Mouse (Mus musculus) B cell, adult 2 months (primary cell): Measurements from ENCODE around the gene Scaf4.
"Not testable (repeated sequence)": the region's sequence is repeated elsewhere in the genome, so short reads cannot be mapped to it uniquely, and the experiment has no call there.

ENCODE experiments used
- DNase-seq, 2 experiments: peaks; one replicate each; pipeline ENCODE4 v3.0.0; 2022

Scaf4 gene

DNA sequence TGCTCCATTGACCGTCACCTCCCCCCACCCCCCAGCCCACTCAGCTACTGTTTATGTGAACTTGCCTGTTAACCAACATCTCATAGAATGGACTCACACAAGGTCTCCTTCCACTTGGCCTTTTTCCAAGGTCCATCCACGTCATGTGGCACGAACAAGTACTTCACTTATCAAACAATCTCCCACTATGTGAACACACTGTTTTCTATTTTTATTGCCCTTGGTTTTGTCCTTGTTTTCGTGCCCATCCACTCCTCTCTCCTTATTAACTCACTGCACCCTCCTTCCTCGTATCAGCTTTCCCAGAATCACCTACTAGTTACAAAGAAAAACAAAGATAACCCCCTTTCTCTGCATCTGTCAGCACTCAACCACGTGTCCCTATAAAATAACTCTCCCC is 49.7 kb downstream of the Scaf4 start:
- no peak for DNase-seq

DNA sequence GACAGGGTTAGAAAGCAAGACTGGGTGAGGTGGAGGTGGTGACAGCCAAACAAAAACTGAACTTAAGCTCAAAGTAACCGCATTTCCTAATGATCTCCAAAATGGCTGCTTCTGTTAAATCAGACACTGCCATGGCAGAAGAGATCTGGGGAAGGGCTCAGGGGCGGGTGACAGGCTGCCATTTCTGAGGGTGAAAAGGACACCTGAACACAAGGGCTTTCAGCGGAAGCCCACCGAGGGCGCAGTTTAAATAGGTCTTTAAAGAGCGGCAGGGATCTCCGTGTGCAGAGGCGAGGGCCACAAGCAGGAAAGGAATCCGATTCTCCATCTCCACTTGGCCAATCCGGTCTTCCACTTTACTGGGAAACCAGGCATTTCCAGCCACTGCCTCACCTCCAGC is 50.6 kb downstream of the Scaf4 start:
- no peak for DNase-seq

DNA sequence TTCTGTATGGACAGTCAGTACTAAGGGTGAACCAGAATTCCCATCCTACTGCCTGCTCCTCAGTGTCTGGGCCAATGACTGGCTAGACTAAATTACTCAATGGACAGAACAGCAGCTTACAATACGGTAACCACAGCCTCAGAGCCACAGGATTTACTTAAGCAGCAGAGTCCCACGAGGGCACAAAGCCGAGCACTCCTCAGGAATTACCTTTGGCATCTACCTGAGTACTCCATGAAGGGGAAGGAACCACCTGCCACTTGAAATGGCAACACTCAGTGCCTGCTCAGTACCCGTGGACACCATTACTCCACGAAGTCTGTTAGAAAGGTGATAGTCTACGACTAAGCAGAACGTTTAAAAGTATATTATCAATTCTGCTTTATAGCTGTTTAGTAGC is 53.0 kb downstream of the Scaf4 start:
- DNase-seq: no peak

DNA sequence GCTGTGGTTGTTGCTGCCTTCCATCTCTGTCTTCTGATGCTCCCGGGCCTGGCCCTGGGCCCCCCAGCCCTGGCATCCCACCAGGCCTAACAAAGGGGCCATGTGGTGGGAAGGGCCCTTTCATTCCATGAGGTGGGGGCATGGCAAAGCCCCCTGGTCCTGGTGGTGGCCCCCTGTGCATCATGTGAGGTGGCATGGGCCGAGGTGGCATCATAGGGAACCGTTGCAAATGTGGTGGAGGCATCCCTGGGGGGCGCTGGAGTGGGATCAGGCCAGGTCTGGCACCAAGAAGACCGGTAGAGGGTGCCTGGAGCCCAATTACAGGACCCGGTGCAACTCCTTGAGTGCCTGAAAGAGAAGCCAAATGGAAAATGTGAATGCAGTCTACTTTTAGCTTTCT is 54.4 kb downstream of the Scaf4 start:
- DNase-seq: no peak

DNA sequence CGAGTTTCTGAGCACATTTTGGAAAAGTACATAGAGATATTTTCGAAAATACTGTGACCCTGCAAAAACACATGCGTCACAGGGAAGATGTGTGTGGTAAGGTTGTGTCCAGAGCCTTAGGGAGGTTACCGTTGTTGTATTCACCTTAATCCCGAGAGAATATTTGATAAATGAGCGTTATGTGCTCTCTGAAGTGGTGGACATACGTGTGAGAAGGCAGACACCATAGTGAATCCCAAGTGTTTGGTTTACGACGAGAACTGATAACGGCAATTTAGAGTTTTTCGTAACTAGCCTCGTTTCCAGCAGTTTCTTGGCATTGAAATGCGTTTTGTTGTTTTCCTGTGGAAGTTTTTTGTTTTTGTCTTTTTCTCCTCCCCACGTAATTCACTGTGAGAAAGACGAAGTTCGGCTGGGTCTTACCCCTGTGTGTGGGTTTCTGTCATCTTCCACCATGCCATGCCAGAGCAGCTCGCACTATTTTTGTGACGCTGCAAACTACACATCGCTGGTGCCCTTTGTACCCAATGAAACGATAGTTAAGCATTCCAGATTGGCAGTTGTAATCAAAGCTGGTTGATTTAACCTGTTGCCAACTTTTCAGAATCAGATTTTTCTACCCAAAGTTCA is 62.7 kb downstream of the Scaf4 start:
- peak; percentile 17 to 18 for DNase-seq

DNA sequence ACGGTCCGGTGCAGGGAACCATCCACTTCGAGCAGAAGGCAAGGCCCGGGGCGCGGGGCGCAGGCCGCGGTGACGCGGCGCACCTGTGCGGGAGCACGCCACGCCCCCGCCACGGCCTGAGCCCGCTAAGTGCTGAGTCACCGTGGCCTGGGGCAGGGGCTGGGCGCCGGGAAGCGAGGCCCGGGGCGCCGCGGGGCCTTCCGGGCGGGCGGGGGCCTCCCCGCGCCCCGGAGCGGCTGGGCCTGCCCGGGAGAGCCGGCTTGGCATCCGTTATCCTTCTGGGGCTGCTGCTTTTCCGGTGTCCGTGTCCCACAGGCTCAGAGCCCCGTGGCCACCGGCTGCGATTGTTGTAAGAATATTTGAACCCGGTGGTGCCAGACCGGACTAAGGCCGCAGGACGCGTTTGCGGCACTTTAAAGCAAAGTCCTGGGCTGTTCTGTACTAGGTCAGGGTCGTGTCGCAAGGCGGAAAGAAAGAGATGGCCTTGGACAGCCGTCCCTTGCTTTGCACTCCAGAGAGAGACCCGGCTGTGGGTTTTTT is 63.3 kb downstream of the Scaf4 start:
- DNase-seq: no peak

DNA sequence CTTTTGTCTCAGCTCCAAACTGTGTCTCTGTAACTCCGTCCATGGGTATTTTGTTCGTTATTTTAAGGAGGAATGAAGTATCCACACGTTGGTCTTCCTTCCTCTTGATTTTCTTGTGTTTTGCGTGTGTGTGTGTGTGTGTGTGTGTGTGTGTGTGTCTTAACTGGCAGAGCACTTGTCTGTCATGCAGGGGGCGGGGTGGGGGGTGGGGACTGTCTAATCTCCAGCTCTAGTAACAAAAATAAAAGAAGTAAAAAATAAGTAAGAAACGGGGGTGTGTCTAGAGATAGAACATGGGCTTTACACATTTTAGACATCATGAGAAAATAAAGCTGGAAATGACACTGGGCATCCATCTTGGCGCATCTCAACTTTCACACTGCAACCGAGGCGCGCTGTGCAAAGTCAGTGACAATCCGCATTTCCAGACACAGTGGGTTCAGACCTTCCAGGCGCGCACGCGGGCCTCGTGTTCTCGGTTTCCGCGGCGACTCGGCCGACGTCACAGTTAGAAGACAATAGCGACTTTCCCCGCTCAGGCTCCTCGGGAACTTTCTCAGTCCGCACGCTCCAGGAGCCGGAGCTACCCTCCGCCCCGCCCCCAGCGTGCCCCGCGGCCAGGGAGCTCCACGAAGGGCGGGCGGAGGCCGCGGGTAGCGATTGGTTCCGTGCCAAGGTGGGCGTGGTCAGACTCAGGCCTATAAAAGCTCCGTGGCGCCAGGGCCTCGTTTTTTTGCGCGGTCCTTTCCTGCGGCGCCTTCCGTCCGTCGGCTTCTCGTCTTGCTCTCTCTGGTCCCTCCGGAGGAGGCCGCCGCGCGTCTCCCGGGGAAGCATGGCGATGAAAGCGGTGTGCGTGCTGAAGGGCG is 64.0 kb downstream of the Scaf4 start, which contains the start of gene Sod1:
Gene Sod1, plus strand, starts transcription at position 729 of the 866 bp plus-strand sequence.
- peak; percentile 98 for DNase-seq

DNA sequence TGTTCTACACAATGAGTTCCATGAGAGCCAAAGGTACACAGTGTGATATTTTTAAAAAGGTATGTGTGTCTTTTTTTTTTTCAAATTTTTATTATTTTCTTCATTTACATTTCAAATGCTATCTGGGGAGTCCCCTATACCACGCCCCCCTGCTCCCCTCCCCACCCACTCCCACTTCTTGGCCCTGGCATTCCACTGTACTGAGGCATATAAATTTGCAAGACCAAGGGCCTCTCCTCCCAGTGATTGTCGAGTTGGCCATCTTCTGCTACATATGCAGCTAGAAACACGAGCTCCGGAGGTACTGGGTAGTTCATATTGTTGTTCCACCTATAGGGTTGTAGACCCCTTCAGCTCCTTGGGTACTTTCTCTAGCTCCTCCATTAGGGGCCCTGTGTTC is 64.9 kb downstream of the Scaf4 start:
- DNase-seq: not testable (repeated sequence)

DNA sequence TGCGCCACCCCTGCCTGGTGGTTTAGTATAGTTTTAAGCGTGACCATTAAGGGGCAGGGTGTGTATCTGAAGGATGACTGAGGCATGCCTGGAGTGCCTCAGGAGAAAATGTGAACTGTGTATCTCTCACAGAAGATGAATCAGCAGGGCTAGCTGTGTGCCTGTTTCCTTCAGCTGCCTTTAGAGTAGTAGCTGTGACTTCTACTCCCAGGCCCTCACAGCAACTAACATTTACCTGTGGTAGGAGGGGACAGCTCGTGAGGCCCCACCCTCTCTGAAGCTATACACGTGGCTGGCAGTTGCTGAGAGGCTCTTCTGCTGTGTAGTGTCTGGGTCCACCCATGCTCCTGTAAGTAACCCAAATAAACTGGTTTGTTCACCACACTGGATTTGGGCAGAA is 66.4 kb downstream of the Scaf4 start:
- DNase-seq: no peak

DNA sequence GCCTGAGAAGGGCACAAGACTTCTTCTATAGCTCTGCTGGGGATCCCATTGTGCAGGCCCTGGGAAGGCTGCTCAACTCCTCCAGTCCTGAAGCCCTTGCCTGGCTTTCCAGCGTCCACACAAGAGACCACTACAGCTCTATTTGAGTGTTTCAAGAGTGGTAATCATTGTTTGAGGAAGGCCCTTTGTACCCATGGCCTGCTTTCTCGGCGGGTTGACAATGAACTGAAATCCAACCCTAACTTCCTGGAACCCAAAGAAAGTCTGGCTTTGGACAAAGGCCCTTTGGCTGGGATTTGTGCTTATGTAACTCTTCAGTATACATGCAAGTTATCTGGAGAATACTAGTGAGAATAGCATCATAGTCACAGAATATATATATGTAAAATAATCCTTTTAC is 66.9 kb downstream of the Scaf4 start:
- DNase-seq: no peak

DNA sequence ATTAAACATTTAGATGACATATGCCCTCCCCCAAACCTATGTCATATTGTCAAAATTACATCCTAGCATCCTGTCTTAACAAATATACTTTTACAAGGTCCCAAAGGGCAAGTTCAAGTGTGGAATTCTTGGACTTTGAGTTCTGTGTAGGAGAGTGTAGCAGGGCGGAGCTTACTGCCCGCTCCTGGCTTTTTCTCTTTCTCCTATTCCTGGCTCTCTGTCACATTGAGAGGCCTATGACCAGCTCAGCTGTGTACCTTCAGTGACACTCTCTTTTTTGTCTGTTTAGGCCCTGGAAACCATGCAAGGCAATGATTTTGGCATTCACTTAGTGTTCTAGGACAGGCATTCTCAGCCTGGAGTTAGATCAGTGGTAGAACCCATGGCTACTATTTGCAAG is 67.9 kb downstream of the Scaf4 start:
- no peak for DNase-seq

DNA sequence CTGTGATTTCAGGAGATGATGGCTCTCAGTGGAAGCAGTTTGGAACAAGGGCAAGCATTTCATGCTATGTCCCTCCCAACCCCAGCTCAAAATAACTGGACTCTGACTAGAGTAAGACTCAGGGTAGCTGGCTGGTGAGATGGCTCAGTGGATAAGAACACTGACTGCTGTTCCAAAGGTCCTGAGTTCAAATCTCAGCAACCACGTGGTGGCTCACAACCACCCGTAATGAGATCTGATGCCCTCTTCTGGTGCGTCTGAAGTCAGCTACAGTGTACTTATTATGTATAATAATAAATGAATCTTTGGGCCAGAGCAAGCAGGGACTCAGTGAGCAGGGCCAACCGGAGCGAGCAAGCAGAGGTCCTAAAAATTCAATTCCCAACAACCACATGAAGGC is 68.4 kb downstream of the Scaf4 start:
- not testable (repeated sequence) for DNase-seq

DNA sequence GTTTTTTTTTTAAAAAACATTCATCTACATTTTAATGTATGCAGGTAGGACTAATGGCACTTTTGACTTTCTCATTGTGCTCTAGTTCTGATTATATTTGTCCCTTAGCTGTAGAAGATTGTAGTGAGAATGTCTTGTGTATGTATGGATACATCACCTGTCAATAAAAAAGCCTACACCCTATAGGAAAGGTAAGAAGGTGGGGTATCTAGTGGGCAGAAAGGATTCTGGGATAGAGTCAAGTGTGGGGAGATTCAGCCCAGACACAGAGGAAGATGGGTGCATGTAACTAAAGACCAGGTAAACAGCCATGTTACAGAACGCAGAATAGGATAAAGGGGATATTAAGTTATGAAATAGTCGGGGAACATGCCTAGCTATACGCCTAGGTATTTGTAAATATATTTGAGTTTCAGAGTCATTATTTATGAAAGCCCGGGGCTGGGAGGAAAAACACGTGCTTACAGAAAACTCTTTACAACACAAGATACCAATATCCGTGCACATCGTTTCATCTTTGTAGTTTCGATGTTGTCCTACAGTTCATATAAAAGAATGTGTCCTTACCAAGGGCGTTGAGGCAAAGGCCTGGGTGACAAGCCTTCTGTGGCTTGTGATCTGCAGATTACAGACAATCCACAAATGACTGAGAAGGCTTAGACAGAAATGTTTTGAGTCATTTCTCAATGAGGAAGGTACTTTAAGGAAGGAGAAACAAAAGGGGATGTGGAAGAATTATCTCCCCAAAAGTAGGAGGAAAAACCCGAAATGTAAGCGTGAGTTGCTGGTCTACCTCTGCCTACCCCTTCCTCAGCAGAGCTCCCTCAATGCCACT is 69.4 kb downstream of the Scaf4 start:
- DNase-seq: no peak

DNA sequence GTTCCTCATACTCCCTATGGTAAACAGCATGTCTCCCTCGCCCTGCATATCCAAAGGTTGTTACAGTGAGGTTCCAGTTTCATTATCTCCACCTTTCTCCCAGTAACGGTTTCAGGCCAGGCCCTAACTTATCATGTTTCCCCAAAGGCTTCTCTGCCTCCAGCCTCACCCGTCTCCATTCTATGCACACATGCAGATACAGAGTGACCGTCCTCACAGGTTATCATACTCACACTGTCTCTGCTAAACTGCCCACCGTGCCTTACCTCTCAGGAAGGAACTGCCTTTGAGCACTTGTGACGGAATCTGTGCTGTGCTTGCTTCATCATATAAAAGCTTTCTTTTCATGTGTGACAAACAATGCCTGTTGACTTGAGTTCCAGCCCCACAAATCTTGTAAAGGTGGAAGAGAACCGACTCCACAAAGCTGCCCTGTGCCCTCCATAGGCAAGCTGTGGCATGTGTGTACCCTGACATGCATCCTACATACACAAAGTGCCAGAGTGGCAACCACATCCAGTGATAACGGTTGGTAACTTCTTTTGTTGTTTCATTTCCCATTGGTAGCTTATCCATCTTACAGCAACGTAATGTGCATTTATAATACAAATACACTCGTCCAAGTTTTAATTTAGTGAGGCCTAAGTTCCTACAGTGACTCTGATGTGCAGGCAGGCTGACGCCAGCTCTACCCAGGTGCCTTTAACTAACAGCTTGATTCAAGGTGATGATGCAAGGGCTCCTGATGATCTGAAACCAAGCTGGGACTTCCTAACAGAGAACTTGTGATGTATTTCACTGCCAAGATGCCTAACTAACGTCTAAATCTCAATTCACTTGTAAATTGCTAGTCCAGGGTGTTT is 70.6 kb downstream of the Scaf4 start:
- no peak for DNase-seq

DNA sequence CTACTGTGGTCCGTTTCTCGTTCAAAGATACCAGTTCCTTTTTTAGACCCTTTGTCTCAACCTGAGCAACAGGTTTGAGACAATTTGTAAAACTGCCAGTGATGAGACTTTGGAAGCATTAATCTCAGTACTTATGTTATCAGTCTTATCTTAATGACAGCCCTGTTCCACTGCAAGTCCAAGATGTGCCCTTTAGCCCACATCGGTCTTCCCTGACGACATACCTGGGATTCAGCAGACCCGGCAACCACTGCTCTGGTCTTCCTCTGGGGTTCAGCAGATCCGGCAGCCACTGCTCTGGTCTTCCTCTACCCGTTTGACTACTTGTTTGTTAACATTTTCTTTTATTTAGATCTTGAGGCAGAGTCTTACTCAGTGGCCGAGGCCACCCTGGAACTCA is 72.5 kb downstream of the Scaf4 start:
- no peak for DNase-seq

DNA sequence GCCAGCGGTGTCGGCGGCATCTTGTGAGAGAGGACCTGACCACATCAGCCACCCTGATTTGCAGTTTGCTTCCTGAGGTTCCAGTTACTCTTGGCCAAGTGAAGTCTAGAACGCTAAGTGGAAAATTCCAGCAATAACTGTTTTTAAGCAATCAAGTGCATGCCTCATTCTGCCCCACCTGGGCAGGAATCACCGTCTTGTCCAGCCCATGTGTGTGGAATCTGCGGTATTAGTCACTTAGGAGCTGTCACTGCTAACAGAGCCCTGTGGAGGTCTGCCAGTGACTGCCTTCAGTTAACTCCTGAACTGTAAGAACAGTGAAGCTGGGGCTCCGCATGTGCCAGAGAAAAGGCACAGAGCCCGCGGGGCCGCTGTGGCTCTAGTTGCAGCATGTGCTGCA is 73.6 kb downstream of the Scaf4 start:
- DNase-seq: no peak

DNA sequence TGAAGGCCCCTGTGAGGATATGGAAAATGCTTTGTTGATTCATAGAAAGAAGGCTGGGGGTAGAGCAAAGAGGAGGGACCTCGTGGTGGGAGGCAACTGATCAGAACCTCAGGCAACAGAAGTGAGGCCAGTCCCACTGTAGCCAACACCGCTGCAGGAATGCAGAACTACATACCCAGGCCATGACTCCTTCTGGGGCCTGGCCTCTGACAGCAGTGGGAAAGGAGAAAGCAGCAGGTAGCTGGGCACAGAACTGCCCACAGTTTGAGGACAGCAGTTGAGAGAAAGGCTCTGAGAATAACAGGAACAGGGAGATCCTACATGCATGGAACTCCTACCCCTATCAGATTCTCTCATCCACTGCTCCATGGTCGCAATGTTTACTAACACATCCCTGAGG is 75.3 kb downstream of the Scaf4 start:
- DNase-seq: no peak

DNA sequence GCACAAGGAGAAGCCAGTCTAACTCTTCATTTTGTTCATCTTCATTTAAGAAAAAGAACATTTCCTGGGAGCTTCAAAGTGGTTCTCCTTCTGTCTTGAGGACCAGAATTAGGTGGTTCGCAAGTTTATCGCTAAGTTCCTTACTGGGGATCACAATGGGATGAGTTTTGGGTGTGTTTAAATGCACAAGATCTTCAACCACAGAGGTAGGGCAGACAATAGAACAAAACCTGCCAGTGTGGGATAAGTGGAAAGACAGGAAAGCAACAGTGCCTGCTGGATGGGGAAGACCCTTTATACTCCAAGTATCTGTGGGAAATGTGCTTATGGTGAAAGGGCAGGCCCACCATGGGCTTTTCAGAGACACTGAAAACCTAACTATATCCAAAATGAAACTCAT is 79.4 kb downstream of the Scaf4 start:
- no peak for DNase-seq

DNA sequence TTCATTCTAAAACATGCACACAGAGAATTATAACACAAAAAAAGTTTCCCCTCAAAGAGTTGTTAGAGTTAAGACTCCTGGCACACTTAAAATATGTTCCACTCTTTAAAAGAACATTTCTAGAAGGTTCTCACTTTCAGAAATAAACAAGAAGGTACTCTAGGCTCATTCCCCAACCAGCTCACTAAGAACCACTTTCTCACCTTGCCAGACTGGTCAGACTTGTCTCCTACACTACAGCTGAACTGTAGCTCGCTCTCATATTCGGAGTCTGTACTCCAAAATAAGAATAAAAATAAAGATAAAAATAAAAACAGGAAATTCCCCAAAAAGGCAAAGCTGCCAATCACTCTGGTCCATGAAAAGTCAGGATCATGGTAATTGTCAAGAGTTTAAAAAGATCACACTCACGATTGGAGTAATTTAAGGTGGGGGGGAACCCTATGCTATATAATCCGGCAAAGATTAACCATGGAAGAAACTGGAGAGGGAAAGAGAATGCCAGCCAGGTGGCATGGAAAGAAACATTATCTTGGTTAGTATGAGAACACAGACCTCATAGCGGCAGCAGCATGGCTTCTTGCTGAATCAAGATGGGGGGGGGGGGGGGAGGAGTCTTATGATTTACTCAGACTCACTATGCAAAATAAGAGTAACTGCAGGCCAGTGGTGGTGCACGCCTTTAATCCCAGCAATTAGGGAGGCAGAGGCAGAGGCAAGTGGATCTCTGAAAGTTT is 80.9 kb downstream of the Scaf4 start:
- no peak for DNase-seq

DNA sequence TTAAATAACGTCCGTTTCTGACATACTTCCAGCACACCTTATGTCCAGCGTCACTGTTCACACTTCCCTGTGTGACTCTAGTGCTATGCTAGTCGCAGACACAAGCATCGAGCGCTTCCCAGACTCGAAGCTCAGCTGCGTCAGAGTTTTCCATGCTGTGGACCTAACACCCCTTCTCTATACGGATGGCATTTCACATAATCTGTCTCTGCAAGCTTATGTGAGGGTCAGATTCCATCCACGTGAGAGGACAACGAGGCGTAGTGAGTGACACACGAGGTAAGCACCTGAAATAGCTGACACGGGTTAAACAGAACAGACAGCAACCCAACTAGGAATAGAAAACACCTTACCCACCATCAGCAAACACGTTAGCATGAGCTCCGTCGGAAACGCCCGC is 82.2 kb downstream of the Scaf4 start:
- no peak for DNase-seq

DNA sequence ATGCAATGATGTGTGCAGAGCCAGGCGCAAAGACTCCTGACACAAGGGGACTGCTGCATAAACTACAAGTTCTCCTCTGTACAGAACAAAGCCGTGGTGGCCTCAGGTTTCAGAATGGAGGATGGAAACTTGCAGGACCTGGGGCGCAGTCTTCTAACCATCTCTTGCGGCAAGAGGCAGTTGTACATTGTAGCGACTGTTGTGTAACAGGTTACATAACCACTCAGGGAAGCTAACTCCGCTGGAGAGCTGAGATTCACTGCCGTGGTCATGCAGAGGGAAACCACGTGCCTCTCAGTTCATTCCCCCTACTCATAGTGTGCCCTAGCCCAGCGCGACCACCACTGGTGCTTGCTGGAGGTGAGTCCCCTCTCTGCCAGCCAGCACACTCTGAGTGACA is 85.1 kb downstream of the Scaf4 start:
- DNase-seq: no peak

DNA sequence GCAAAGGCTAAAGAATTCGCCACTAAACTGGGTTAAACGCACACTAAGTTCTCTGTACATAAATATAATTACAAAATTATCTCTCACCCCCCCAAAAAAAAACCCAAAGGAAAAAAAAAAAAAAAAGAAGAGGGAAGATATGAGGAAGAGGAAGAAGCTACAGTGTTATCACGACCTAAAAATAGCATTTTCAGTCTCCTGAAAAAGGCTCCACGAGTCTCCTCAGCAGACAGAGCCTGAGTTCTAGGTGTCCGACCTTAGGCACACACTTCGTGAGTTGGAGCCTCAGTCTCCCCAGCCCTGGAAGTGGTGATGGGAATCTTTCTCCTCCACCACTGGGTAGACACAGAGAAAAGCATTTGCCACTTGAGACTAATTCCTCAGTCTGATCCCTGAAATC is 85.7 kb downstream of the Scaf4 start:
- no peak for DNase-seq
